Mouse (Mus musculus) left cerebral cortex, postnatal 14 days (tissue): ENCODE data around the gene Tas2r134. TPM values are rescaled to one million over a fixed set of nuclear protein-coding genes. Genes with fewer than 3 reads are reported as not detected.

Source experiments
- DNase-seq, 2 experiments: peaks; one replicate each; pipeline ENCODE4 v3.0.0; 2021 to 2022; ENCODE audit warnings: low spot score in 2 of 2, mixed read lengths in 1 of 2
- intact Hi-C: fragments of 180-260 bp; cut with DNase I; formaldehyde crosslinking; loops from one replicate; pipeline ENCODE4 v1.15.1; 2025
- long read RNA-seq, 2 experiments: library from polyadenylated mRNA; stranded (forward); transcript quantifications; one replicate each; pipeline ENCODE4 v2.0.0; 2021
- total RNA-seq, 2 experiments: library from RNA; stranded (reverse); gene quantifications; 2 replicates each; pipeline ENCODE4 v1.2.3; 2021

The Tas2r134 gene
- total RNA-seq: not detected
- long read RNA-seq, experiment 1: 0 reads
- long read RNA-seq, experiment 2: 0 reads

- DNase-seq: no peak
- intact Hi-C loops: no loop called here
Measured at GRCm38 (mm10) chr2:51627211-51627610, at the start of gene Tas2r134. Gene Tas2r134, plus strand, starts transcription at chr2:51627511.

DNA sequence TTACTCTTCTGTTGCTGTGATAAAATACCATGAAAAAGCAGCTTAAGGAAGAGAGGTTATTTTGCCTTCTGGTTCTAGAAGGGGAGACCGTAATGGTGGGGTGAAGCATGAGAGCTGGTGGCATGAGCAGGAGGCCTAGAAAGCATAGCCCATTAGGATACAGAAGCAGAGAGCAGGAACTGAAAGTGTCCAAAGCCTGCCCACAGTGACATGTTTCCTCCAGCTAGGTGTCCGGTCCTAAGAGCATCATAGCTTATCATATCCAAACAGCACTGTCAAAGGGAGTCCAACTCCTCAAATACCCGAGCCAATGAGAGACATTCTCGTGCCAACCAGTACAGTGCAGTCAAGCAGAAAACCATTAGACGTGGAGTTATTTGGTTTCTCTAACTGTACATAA, 47.5 kb upstream of the Tas2r134 start:
- DNase-seq: no peak
- intact Hi-C loops: no loop called here

- intact Hi-C loops: no loop called here
- DNase-seq: no peak
Measured at GRCm38 (mm10) chr2:51584050-51585046, 43.0 kb upstream of the Tas2r134 start.

DNA sequence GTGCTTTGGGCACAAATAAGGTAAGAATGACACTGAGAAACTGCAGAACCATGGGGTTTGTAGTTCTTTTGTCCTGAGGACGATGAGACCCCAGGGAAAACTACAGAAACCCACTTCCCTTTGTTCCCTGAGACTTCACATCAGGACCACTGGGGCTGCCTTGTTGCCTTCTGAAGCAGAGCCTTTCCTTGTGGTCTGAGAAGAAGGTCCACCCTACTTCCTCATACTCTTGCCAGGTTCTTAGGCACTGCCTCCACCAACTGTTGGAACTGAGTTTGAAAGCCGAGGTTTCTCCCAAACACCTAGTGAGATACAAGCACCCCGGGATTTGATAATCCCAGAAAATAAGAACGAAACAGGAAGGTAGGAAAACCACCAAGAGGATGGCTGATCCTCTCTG, 39.0 kb upstream of the Tas2r134 start:
- DNase-seq: no peak
- intact Hi-C loops: no loop called here

DNA sequence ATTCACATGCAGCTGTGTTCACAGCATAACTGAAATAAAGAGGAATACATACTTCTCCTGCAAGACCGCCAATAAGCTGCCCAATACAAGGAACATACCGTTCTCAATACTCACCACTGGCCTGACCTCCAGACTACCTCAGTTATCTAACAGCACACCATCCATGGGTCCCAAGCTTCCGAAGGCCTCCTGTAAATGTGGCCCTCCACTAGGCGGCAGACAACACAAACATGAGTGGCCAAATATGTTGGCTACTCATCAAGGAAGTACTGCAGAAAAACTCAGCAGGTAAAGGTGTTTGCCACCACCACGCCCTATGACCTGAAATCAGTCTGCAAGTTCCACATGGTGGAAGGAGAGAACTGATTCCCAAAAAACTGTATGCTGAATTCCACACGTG, 38.4 kb upstream of the Tas2r134 start:
- no peak for DNase-seq
- intact Hi-C loops: no loop called here

DNA sequence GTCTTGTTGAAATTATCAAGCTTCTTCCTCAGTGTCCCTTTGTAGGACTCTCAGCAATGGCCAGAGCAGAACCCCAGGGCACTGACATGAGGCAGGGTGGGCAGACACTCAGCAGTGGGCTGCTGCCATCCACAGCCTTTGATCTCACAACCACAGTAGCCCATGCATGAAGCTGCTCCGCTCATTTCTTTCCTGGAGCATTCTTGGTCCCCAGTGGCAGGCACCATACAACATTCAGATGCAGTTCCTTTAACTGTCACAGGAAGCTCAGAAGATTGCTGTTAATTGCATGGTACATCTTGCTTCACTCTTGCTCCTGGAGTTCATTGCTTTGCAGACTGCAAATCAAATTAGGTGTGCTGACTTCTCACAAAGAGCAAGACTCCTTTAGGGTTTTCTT, 37.7 kb upstream of the Tas2r134 start:
- intact Hi-C loops: no loop called here
- no peak for DNase-seq

DNA sequence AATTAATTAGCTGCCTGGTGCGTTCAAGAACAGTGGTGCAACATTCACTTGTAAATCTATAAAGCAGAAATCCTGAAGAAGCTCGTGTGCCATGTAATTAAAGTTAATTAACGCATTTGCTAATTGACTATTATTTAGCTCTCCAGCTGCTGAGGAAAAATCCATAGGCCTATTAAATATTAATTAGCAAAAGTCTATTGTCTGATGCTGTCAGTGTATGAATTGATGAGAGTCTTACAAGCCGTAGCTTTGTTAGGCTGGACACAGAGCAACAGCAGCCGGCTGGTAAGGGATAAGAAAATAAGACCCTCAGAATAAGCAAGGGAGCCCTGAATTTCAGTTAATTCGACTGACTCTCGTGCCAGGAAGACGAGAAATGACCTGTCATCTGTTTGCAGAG, 37.0 kb upstream of the Tas2r134 start:
- intact Hi-C loops: no loop called here
- DNase-seq: no peak

GRCm38 (mm10) chr2:51592157-51592556, 35.2 kb upstream of the Tas2r134 start:
- DNase-seq: no peak
- intact Hi-C loops: no loop called here

GRCm38 (mm10) chr2:51599473-51600201, 27.7 kb upstream of the Tas2r134 start:
- intact Hi-C loops: no loop called here
- no peak for DNase-seq

DNA sequence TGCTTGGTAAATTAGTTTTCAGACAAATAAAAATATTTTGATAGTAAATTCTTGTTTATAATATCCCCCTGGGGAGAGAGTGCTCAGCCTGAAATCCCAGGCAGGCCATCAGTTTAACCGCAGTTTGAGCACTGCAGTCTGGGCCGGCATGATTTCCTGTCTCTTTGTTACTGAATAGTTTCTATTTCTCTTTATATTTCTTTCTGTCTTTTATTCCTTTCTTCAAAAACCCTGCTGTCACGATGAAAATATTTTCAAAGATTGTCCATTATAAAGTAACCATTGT, 27.2 kb upstream of the Tas2r134 start:
- intact Hi-C loops: no loop called here
- DNase-seq: no peak

DNA sequence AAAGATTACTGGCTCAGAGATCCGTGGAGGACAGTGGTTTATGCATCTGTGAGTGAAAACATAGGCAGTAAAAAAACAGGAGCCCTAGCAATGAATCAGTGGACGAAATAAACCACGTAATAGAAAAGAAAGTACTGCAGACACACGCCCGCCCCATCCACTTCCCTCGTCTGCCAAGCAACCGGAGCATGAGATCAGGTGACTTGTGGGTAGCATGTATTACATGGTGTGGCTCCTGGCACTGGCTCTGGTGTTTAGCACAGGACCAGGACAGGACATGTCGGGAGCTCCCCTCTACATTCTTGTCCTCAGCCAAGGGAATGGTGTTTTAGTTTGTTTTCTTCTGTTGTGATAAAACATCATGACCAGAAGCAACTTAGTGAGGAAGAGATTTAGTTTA, 26.4 kb upstream of the Tas2r134 start:
- intact Hi-C loops: no loop called here
- DNase-seq: no peak

DNA sequence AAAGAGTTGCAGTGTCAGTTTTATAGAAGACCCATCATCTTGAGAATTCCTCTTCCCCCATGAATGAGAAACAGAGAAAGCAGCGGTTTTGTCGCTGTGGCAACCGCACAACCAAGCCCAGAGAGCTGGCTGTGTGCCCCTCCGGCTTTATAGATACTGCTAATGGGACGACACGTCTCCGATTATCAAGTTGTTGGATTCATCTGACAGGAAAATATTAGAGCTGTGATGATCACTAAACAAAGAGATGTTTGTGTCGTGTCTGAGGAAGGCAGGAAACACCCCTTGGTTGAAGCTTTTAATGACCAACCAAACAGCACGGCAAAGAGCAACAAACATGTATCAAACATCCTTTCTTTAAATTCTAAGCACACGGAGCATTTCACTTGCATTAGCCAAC, 17.0 kb upstream of the Tas2r134 start:
- intact Hi-C loops: no loop called here
- DNase-seq: peak; percentile 14 to 38

GRCm38 (mm10) chr2:51610897-51611296, 16.4 kb upstream of the Tas2r134 start:
- intact Hi-C loops: no loop called here

GRCm38 (mm10) chr2:51613716-51614115, 13.6 kb upstream of the Tas2r134 start:
- intact Hi-C loops: no loop called here
- DNase-seq: no peak

More at GRCm38 (mm10) chr2:51610897-51611296, 16.4 kb upstream of the Tas2r134 start:
- DNase-seq: no peak

DNA sequence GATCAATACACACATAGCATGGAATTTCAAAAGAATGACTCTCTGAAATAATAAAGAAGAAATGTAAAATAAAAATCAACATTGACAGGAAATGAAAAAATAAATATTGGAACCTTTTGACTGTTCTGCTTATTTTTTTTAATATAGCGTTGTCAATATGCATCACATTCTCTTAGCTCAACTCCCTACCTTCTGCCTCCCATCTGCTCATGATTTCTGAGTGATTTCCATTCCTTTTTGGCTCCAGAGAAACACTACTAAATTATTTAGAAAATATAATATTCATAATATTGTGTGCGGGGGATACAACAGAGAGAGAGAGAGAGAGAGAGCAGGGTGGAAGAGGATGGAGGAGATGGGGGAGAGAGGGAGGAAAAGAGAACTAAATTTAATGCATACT, 5.4 kb upstream of the Tas2r134 start:
- intact Hi-C loops: no loop called here
- DNase-seq: no peak

- intact Hi-C loops: no loop called here
Measured at GRCm38 (mm10) chr2:51626007-51626406, 1.3 kb upstream of the Tas2r134 start.

GRCm38 (mm10) chr2:51631428-51631827, 4.1 kb downstream of the Tas2r134 start:
- intact Hi-C loops: no loop called here
- DNase-seq: no peak

More at GRCm38 (mm10) chr2:51626007-51626406, 1.3 kb upstream of the Tas2r134 start:
- DNase-seq: no peak

- intact Hi-C loops: no loop called here
- no peak for DNase-seq
Measured at GRCm38 (mm10) chr2:51637681-51638080, 10.4 kb downstream of the Tas2r134 start.

GRCm38 (mm10) chr2:51641635-51642034, 14.3 kb downstream of the Tas2r134 start:
- intact Hi-C loops: no loop called here
- no peak for DNase-seq

DNA sequence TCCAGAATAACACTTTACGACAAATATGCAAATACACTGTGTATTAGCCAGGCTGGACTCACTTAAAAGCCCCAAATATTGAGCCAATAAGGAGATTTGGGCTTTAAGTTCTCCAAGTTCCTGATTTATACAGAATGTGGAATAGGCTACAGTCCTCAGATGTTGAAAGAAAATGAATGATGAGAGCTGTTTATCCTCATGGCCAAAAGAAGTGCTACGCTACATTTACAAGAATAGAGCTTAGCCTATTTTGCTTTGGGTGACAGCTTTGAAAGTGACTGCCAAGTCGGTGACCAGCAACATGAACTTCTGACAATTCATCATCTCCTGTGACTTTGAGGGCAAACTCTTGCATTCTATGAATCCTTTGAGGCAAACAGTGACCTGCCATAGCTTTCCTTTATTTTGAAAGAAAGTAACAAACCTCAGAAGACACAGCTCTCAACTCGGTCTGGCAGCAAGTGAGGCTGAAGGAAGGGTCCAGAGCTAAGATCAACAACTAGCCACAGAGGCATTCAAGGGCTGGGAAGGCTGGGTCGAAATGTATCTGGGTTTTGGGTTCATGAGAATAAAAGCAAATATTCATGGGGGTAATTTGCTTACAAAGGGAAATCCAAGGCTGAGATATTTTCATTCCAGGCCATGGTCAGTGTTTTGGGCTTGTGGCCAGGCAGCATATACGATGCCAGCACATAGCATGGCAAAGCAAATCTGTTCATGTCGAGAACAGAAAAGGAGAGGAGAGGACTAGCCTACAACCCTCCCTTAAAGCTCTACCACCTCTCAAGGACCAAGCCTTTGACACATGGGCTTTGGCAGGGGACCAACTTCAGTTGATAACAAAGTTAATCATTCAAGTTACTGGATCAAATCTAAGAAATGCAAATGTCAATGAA, 16.2 kb downstream of the Tas2r134 start:
- no peak for DNase-seq
- intact Hi-C loops: no loop called here
